Mouse (Mus musculus) midbrain, embryonic 15.5 days (tissue): Measurements from ENCODE around the gene Prelp. TPM values are rescaled to one million over a fixed set of nuclear protein-coding genes. Genes with fewer than 3 reads are reported as not detected.
A peak's percentile ranks its signal among the peaks of the same experiment; 100 is the strongest.
"Not testable (repeated sequence)": the region's sequence is repeated elsewhere in the genome, so short reads cannot be mapped to it uniquely, and the experiment has no call there.

Experiments
- ATAC-seq: fragments of 200-750 bp; cut with Nextera tagmentation; replicated peaks from 2 replicates; pipeline ENCODE4 v1.8.0; 2017; ENCODE audit warnings: moderate TSS enrichment
- H3K27ac ChIP-seq: fragments of 300-500 bp; sonication (generic); 2 replicates; pipeline ENCODE4 v1.5.1; 2015; ENCODE audit warnings: mild to moderate bottlenecking, inconsistent platforms
- H3K27me3 ChIP-seq: fragments of 300-500 bp; sonication (generic); replicated peaks from 2 replicates; pipeline ENCODE4 v1.6.1; 2015; ENCODE audit warnings: inconsistent platforms
- H3K36me3 ChIP-seq: fragments of 300-500 bp; sonication (generic); replicated peaks from 2 replicates; pipeline ENCODE4 v1.6.1; 2015; ENCODE audit warnings: inconsistent platforms
- H3K4me1 ChIP-seq: fragments of 300-500 bp; sonication (generic); 2 replicates; pipeline ENCODE4 v1.6.1; 2015; ENCODE audit warnings: inconsistent platforms
- H3K4me2 ChIP-seq: fragments of 300-500 bp; sonication (generic); 2 replicates; pipeline ENCODE4 v1.6.1; 2015; ENCODE audit warnings: inconsistent platforms, mild to moderate bottlenecking, moderate library complexity
- H3K4me3 ChIP-seq: fragments of 300-500 bp; sonication (generic); 2 replicates; pipeline ENCODE4 v1.5.1; 2015; ENCODE audit warnings: mild to moderate bottlenecking, inconsistent platforms
- H3K9ac ChIP-seq: fragments of 300-500 bp; sonication (generic); 2 replicates; pipeline ENCODE4 v1.6.1; 2015; ENCODE audit warnings: mild to moderate bottlenecking, inconsistent platforms
- H3K9me3 ChIP-seq: fragments of 300-500 bp; sonication (generic); 2 replicates; pipeline ENCODE4 v1.6.1; 2016; ENCODE audit warnings: inconsistent platforms
- WGBS: fragments of 180-500 bp; shearing (Covaris S2); methylation state at CpG from one replicate; pipeline ENCODE4 v1.1.7; 2015; ENCODE audit warnings: mixed read lengths; 5-methylcytosine and 5-hydroxymethylcytosine counted together
- polyA plus RNA-seq: library from polyadenylated mRNA; unstranded; fragments of >200 nt; fragmentation: Nextera tagmentation; extraction: Ambion mirVana; gene quantifications from 2 replicates; pipeline ENCODE4 v1.2.1, GENCODE M21; 2015

The Prelp gene
- polyA plus RNA-seq, result 8.4 and 9.5 TPM in 2 replicates

DNA sequence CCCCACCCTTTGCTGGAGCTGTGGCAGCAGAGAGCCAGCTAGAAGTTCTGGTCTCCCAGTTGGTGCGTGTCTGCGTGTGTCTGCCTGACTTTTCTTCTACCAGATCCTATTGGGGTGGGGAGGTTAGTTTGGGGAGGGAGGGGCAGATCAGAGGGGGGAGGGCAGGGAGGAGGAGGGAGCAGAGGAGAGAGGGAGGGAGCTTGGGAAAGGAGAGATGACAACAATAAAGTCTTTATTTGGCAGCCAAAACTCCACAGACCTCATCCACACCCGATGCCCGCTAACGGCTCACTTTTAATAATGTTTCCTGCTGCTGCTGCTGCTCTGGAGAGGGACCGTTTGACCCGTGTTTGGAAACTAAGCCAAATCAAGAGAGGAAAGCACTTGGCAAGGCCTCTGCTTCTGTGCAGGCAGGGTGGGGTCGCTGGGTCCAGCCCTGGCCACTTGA, at the start of gene Prelp:
Gene Prelp (minus strand): TSS at position 111 of the 448 bp plus-strand sequence.
- H3K4me3 ChIP-seq, result no peak within 1 kb of the TSS
- no peaks in the 10 kb centered on the region for H3K36me3 ChIP-seq
- H3K27me3 ChIP-seq, result no peaks in the 10 kb centered on the region
- no peak within 1 kb of the TSS for H3K9ac ChIP-seq
- no peak for ATAC-seq
- peaks cover 25% of the 10 kb centered on the region for H3K4me1 ChIP-seq
- H3K27ac ChIP-seq, result peak within 1 kb of the TSS; percentile 36
- no peaks in the 10 kb centered on the region for H3K9me3 ChIP-seq
- 14% methylated on average over 8 of the region's 8 CpGs for WGBS
- no peak within 1 kb of the TSS for H3K4me2 ChIP-seq

DNA sequence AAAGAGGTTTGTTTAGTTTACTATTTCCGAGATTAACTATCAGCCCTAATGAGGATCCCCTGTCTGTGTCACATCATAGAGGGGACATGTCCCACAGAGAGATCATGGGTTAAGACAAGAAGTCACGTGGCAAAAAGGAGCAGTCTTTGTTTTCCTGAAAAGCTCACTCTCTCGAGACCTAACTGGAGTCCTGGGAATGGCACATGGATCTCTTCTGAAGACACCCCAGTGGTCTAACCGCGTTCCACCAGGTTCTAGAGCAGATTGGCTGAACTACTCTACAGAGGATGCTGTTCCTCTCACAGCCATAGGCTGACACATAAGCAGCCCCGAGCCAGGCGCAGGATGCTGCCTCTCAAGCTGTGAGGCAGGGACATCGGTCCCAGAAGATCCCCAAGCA, 48.2 kb upstream of the Prelp start:
- H3K9me3 ChIP-seq, result no peaks in the 10 kb centered on the region
- WGBS, result 82% methylated on average over 8 of the region's 8 CpGs
- no peaks in the 10 kb centered on the region for H3K27me3 ChIP-seq
- no peak for ATAC-seq
- no peak overlapping the region for H3K27ac ChIP-seq
- H3K4me1 ChIP-seq, result no peaks in the 10 kb centered on the region
- no peak overlapping the region for H3K4me3 ChIP-seq
- no peak overlapping the region for H3K4me2 ChIP-seq
- H3K36me3 ChIP-seq, result no peaks in the 10 kb centered on the region
- no peak overlapping the region for H3K9ac ChIP-seq

DNA sequence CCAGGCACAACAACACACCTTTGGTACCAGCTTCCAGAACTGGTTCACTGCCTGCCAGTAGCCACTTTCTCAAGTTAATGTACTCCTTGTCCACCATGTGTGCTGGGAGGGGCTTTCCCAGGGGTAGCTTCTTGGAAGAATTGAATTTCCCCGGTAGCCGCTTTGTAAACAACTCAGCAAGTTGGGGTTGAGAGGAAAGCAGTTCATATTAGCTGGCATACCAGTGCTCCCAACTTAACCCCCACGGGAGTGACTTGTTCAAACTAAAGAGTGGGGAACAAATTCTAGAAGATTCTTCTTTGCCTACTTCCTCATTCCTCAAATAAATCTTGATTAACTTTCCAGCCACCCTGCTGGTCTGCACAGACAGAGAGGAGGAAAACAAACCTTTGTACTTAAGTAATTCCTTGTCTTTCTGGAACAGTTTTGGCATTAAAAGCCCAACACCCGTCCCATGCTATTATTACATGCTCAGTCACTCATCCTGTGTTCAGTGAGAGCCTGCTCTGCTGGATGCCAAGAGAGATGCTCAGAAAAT, 47.6 kb upstream of the Prelp start:
- Histone ChIP-seq H3K36me3 (no peaks in the 10 kb centered on the region), H3K4me2 (no peak overlapping the region), H3K27me3 (no peaks in the 10 kb centered on the region), H3K9ac (no peak overlapping the region), H3K4me1 (no peaks in the 10 kb centered on the region), H3K4me3 (no peak overlapping the region), H3K27ac (no peak overlapping the region), H3K9me3 (no peaks in the 10 kb centered on the region)
- WGBS, result 75% methylated on average over 4 of the region's 4 CpGs
- ATAC-seq, result no peak

DNA sequence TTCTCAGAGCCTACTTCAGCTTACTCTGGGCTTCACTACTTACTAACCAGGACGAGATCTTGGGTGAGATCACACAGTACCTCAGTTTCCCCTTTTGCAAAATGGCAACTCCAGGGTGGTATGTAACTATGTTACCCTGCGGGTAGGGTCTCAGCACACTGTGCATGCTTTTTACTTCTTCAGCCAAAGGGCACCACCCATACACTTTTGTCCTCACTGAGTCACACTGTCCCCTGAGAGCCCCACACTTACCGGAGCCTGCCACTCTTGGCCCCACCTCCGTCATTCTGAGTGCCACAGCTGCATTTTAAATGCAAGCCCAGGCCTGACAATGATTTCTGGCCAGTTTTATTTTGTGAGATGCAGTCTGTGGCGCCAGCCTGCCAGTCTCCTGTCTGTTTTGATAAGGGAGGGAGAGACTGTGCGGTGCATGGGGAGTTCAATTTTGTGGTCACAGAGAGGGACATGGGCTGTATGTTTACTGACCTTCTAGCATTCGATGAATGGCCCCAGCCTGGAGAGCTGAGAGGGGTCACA, 46.3 kb upstream of the Prelp start:
- Histone ChIP-seq H3K36me3 (no peaks in the 10 kb centered on the region), H3K4me1 (no peaks in the 10 kb centered on the region), H3K4me3 (no peak overlapping the region), H3K9ac (no peak overlapping the region), H3K27me3 (no peaks in the 10 kb centered on the region), H3K9me3 (no peaks in the 10 kb centered on the region), H3K4me2 (no peak overlapping the region), H3K27ac (no peak overlapping the region)
- ATAC-seq, result no peak
- 78% methylated on average over 7 of the region's 7 CpGs for WGBS

DNA sequence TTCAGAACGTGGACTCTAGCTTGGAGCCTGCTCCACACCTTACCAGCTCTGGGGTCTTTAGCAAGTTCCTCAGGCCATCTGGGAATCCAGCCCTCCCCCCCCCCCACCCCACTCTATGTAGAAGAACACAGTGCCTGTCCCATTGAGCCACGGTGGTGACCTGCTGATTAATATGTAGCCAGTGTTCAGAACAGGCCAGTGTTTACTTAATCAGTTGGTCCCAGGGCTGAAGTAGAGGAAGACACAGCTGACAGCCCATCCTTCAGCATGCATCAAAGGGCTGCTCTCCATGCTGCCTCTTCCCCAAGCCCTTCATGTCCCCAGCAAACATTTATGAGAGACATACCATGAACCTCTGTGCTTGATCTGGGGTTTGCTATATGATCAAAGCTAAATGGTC, 44.8 kb upstream of the Prelp start:
- no peak overlapping the region for H3K4me3 ChIP-seq
- H3K9ac ChIP-seq, result no peak overlapping the region
- no peaks in the 10 kb centered on the region for H3K27me3 ChIP-seq
- 67% methylated on average over 2 of the region's 2 CpGs for WGBS
- no peak for ATAC-seq
- H3K9me3 ChIP-seq, result no peaks in the 10 kb centered on the region
- no peaks in the 10 kb centered on the region for H3K36me3 ChIP-seq
- no peak overlapping the region for H3K4me2 ChIP-seq
- no peak overlapping the region for H3K27ac ChIP-seq
- H3K4me1 ChIP-seq, result peaks cover 7% of the 10 kb centered on the region

DNA sequence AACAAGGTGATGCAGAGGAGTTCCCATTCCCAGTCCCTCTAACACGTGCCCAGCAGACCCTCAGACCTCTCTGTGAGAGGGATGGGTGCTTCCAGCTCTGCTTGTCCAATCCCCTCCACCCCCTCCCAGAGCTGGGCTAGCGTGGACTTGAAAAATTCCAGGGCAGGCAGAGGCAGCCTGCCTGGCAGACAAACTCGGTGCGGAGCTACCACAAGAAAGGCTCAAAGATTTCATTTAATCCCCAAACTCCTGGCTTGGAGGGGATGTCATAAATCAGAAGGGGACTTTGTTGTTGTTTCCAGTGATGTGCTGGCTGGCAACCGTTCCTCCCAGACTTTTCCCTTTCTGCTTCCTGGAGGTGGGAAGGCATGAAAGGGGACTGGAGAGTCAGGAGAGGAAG, 44.1 kb upstream of the Prelp start:
- H3K9me3 ChIP-seq, result no peaks in the 10 kb centered on the region
- H3K4me2 ChIP-seq, result no peak overlapping the region
- peaks cover 7% of the 10 kb centered on the region for H3K4me1 ChIP-seq
- ATAC-seq, result no peak
- H3K4me3 ChIP-seq, result no peak overlapping the region
- no peaks in the 10 kb centered on the region for H3K27me3 ChIP-seq
- no peak overlapping the region for H3K9ac ChIP-seq
- no peaks in the 10 kb centered on the region for H3K36me3 ChIP-seq
- 63% methylated on average over 5 of the region's 5 CpGs for WGBS
- H3K27ac ChIP-seq, result no peak overlapping the region

DNA sequence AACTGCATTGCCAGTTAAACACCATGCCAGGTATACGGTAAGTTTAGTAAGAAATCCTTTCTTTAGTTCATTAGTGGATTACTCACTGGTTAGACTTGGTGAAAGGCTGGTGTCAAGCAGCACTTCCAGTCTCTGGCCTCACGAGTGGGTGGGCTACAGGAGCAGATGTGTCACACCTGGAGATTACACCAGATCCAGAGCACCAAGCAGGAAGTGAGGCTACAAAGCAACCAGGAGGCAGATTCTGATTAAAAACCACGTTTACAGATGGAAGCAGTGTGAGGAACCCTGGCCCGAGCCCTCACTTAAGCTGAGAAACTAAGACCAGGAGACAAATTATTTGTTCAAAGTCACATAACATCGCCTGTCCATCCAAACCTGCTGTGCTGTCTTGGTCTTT, 43.5 kb upstream of the Prelp start:
- Histone ChIP-seq H3K27ac (no peak overlapping the region), H3K4me2 (no peak overlapping the region), H3K36me3 (no peaks in the 10 kb centered on the region), H3K9me3 (no peaks in the 10 kb centered on the region), H3K4me1 (peaks cover 7% of the 10 kb centered on the region), H3K4me3 (no peak overlapping the region), H3K27me3 (no peaks in the 10 kb centered on the region), H3K9ac (no peak overlapping the region)
- 82% methylated on average over 5 of the region's 5 CpGs for WGBS
- no peak for ATAC-seq

DNA sequence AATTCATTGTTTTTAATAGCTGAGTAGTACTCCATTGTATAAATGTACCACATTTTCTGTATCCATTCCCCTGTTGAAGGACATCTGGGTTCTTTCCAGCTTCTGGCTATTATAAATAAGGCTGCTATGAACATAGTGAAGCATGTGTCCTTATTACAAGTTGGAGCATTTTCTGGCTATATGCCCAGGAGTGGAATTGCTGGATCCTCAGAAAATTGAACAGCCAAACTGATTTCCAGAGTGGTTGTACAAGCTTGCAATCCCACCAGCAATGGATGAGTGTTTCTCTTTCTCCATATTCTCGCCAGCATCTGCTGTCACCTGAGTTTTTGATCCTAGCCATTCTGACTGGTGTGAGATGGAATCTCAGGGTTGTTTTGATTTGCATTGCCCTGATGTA, 42.4 kb upstream of the Prelp start:
- H3K4me1 ChIP-seq, H3K27ac ChIP-seq, H3K9me3 ChIP-seq, H3K4me3 ChIP-seq, H3K36me3 ChIP-seq, H3K9ac ChIP-seq, H3K27me3 ChIP-seq, H3K4me2 ChIP-seq, ATAC-seq: not testable (repeated sequence)
- 86% methylated on average over 1 of the region's 1 CpGs for WGBS

DNA sequence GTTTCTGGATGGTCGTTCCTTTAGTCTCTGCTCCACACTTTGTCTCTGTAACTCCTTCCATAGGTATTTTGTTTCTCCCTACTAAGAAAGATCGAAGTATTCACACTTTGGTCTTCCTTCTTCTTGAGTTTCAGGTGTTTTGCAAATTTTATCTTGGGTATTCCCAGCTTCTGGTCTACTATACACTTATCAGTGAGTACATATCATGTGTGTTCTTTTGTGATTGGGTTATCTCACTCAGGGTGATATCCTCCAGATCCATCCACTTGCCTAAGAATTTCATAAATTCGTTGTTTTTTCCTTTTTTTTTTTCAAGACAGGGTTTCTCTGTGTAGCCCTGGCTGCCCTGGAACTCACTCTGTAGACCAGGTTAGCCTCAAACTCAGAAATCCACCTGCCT, 41.9 kb upstream of the Prelp start:
- not testable (repeated sequence) for H3K4me2 ChIP-seq, H3K9me3 ChIP-seq, H3K27me3 ChIP-seq, H3K36me3 ChIP-seq, H3K4me3 ChIP-seq, H3K4me1 ChIP-seq, H3K9ac ChIP-seq, H3K27ac ChIP-seq, ATAC-seq
- WGBS, result 91% methylated on average over 3 of the region's 3 CpGs

DNA sequence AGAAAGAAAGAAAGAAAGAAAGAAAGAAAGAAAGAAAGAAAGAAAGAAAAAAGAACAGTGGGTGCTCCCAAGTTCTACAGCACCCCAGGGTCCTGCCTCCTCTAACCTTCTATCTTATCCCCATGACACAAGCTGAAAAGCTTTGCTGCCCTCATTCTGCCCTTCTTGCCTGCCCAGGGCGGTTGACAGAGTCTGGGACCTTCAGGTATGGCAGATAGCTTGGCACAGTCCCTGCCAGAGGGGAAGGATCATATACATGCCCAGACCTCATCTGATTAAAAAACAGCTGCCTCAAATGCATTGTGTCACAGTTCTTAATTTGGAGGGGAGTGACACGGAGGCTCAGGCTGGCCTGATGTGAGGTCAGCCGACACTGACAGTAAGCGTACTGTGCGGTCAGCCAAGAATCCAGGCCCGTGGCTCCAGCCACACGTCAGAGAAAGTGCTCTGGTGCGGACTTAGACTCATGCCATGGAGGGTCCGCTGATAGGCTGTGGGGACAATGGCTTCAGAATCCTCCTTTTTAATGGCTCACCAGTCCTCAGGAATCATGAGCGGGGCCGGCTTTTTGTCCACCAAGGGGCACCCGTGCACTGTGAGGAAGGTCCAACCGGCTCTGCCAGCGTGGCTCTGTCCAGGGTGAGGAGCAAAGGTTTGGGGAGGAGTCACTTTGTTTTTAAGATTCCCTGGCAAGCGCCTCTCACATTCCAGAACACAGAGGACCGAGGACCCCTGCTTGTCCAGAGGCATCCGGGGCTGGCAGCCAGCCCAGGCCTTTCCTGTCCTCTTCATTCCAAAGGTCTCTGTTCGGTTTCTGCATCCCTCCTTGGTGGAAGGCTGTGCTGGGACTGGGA, 40.3 kb upstream of the Prelp start:
- H3K4me3 ChIP-seq, result no peak overlapping the region
- H3K27me3 ChIP-seq, result no peaks in the 10 kb centered on the region

DNA sequence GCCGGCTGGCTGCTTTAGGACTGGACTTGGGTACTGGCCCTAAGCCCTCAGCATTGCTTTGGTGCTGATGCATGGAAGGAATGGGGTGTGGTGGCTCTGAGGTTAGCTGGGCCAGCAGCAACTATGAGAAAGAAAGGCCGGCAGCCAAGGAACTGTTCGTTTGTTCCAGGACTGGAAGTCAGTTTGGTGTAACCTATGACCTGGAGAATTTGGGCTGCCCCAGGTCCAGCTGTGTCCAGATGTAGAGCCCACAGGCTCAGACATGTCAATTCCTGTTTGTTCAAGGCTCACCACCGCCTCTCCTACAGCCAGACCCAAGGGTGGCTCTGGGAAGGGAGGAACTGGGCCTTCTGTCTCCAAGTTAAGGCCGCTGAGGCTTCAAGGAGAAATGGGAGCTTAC, 38.3 kb upstream of the Prelp start:
- Histone ChIP-seq H3K4me2 (no peak overlapping the region), H3K4me1 (peaks cover 7% of the 10 kb centered on the region), H3K4me3 (no peak overlapping the region), H3K27ac (no peak overlapping the region), H3K9ac (no peak overlapping the region), H3K36me3 (no peaks in the 10 kb centered on the region), H3K9me3 (no peaks in the 10 kb centered on the region), H3K27me3 (no peaks in the 10 kb centered on the region)
- 83% methylated on average over 5 of the region's 5 CpGs for WGBS
- no peak for ATAC-seq

More for the DNA sequence above, 40.3 kb upstream of the Prelp start:
- Histone ChIP-seq H3K4me2 (no peak overlapping the region), H3K9ac (no peak overlapping the region), H3K27ac (no peak overlapping the region), H3K4me1 (peaks cover 7% of the 10 kb centered on the region), H3K9me3 (no peaks in the 10 kb centered on the region), H3K36me3 (no peaks in the 10 kb centered on the region)
- 11% methylated on average over 18 of the region's 18 CpGs for WGBS
- ATAC-seq, result peak; percentile 52; the same call in 1 of the 2 replicates

DNA sequence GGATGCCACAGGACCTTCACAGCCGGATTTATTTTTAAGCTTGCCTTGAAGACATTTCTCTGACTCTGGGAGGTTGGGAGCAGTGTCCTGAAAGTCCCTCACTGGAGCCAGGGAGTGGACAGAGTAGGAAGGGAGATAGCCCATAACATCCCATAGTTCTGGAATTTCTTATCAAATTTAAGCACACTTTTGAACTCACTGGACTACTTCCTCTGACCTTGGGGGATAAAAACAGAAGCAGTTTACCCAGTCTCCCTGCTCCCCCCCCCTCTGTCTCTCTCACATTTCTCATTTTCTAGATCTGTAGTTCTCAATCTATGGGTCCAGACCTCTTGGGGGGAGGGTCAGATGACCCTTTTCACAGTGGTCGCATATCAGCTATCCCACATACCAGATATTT, 32.8 kb upstream of the Prelp start:
- no peak overlapping the region for H3K4me2 ChIP-seq
- no peak for ATAC-seq
- peaks cover 3% of the 10 kb centered on the region; the same call in 1 of the 2 replicates for H3K4me1 ChIP-seq
- no peaks in the 10 kb centered on the region for H3K36me3 ChIP-seq
- no peaks in the 10 kb centered on the region for H3K27me3 ChIP-seq
- H3K27ac ChIP-seq, result 0 out of 2 replicates have a peak overlapping the region, but pooled peaks have one; percentile 16
- no peak overlapping the region for H3K4me3 ChIP-seq
- WGBS, result 74% methylated on average over 2 of the region's 2 CpGs
- H3K9me3 ChIP-seq, result no peaks in the 10 kb centered on the region
- H3K9ac ChIP-seq, result no peak overlapping the region
